Mouse (Mus musculus): Measurements from ENCODE around the gene Taf10.

Gene Taf10

GRCm38 (mm10) chr7:105726144-105726979 is 17.8 kb downstream of the Taf10 start:
- peak; percentile 55 for DNase-seq (ENCODE audit: low read depth, low spot score)

DNA sequence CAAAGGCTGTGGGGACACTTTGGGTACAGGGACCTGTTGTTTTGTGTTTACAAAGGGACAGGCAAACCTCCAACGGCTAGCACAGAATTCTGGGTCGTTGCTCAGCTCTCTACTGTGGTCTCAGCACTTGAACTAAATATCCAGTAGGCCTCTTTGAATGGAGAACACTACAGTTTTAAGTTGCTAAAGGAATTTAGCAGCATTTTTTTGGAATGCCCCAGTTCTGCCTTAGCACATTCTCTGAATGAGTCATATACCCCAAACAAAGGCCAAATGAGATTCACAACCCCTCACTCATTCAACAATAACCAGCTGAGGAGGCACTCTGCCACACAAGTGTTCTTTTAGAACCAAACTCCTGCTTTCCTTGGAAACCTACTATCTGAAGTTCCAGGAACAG is 22.2 kb downstream of the Taf10 start:
- no peak for DNase-seq (ENCODE audit: low read depth, low spot score)

- DNase-seq (ENCODE audit: low read depth, low spot score), result no peak
These were observed 28.8 kb downstream of the Taf10 start for GRCm38 (mm10) chr7:105715366-105715765.

GRCm38 (mm10) chr7:105708733-105709132 is 35.4 kb downstream of the Taf10 start:
- DNase-seq (ENCODE audit: low read depth, low spot score), result no peak

DNA sequence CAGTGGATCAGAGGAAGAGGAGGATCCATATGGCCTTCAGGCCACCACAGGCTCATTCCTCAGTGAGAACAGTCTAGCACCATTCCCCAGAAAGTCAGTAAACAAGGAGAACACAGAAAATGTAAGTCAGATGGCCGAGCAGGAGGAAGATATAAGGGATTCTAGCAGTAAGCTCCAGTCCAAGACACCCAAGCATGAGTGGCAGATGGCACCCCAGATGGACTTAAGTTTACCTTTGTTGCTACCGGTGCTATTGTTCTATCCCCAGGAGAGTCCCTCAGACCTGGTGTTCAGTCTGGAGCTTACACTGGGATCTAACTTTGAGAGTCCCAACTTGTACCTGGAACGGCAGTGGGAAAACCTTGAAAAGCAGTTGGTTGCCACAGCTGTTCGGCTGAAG is 40.3 kb downstream of the Taf10 start:
- DNase-seq (ENCODE audit: low read depth, low spot score), result no peak

- no peak for DNase-seq (ENCODE audit: low read depth, low spot score)
These were observed 41.0 kb downstream of the Taf10 start for GRCm38 (mm10) chr7:105703184-105703583.

DNA sequence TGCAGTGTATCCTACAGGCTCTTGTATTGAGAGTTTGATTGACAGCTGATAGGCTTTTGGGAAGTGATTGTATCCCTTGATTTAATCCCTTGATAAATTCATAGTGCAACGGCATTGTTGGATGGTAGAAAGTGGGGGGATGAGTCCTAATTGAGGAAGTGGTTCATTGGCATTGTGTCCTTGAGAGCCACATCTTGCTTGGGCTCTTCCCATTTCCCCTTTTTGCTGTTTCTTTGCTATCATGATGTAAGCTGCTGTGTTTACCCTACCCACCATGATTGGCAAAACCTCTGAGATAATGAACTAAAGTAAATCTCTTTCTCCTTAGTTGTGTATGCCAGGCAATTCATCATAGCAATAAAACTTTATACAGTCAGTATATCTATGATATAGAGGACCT is 53.3 kb downstream of the Taf10 start:
- DNase-seq (ENCODE audit: low read depth, low spot score), result no peak
